Mouse (Mus musculus): ENCODE measurements around the gene Cyp2d22.
"Not testable (repeated sequence)": the region's sequence is repeated elsewhere in the genome, so short reads cannot be mapped to it uniquely, and the experiment has no call there.

DNA sequence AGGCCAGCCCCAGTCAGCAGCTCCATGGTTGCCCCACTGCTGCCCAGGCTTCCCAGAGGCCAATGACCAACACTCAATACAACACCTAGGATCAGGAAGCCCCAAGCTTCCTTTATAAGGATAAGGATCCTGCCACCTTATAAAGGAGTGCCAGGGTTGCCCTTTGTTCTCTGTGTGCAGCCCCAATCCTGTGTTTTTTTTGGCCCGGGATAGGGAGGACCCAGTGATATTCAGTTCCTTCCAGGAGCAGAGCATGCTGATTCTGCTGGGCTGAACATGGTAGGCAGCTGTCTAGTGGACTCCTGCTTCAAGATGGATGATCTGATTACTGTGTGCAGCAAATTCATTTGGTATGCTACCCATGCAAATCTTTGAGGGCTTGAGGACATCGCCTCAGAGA lies 13.9 kb upstream of the Cyp2d22 start, which contains the start of gene Cyp2d11:
- not testable (repeated sequence) for TF ChIP-seq CTCF (IDR thresholded peaks at IDR 0.05; ENCODE audit: borderline replicate concordance, insufficient read depth, low read length); POLR2A (IDR thresholded peaks at IDR 0.05; ENCODE audit: low read depth, low read length)
